Mouse (Mus musculus): ENCODE measurements around the gene Gm49711. TPM values are rescaled to one million over a fixed set of nuclear protein-coding genes. Genes with fewer than 3 reads are reported as not detected.
"Not testable (repeated sequence)": the region's sequence is repeated elsewhere in the genome, so short reads cannot be mapped to it uniquely, and the experiment has no call there.

Gm49711 gene
- polyA plus RNA-seq, 1 experiment, result 0.08 TPM

DNA sequence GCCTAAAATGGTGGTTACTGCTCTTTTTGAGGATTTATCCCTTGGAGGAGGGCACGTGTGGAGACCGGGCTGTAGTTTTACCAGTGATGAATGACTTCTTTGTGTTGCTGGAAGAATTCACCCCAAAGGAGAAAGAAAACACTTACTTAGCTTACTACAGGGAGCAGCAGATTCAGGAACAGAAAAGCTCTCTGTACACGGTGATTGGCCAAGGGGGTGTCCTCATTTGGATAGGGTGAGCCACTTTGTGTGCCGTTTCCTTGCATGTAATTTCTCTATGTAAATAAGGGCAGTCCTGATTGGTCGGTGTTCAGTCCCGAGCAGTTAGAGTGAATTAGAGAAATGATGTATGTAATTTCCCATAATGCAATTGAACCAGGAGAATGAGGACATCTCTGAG lies 137.0 kb downstream of the Gm49711 start:
- no peak overlapping the region for H3K27ac ChIP-seq (ENCODE audit: insufficient read depth, low read length)
- TF ChIP-seq CTCF (IDR thresholded peaks at IDR 0.05; ENCODE audit: extremely low read depth, insufficient read depth, low read length) (no peak), POLR2A (IDR thresholded peaks at IDR 0.05; ENCODE audit: extremely low read depth, insufficient read depth, low read length) (no peak)
- H3K4me1 ChIP-seq (ENCODE audit: control insufficient read depth, insufficient read depth, low read length), result no peaks in the 10 kb centered on the region; the same call in 1 of the 2 replicates
- no peak overlapping the region for H3K4me3 ChIP-seq (ENCODE audit: insufficient read depth, low read length)

DNA sequence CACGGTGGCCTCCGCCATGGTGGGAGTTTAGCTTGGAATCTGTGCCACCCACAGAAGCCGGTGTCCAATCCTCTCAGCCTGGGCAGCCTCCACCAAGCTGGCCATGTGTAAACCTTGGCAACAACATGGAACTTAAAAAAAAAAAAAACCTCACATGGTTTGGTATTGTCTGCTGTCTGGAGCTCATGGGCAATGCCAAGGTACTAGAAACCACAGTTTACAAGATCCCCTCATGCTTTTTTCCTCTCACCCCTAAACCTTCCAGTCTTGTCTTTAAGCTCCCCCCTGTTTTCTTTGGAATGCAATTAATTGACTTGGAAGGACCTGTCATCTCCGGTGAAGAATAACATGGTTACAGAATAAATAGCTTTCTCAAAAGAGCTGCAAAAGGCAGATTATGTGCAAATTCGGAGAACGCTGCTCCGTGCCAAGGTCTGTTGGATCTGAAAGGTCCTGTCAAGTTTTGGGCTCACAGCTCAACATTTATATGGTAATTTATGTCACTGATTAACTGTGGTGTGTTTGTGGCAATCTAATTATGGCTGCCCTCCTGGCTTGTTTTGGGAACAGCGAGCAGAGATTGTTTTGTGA lies 138.7 kb downstream of the Gm49711 start:
- Histone ChIP-seq H3K27ac (ENCODE audit: insufficient read depth, low read length) (no peak overlapping the region), H3K4me3 (ENCODE audit: insufficient read depth, low read length) (no peak overlapping the region), H3K4me1 (ENCODE audit: control insufficient read depth, insufficient read depth, low read length) (no peaks in the 10 kb centered on the region; the same call in 1 of the 2 replicates)
- TF ChIP-seq POLR2A (IDR thresholded peaks at IDR 0.05; ENCODE audit: extremely low read depth, insufficient read depth, low read length), result no peak
- TF ChIP-seq CTCF (IDR thresholded peaks at IDR 0.05; ENCODE audit: extremely low read depth, insufficient read depth, low read length), result no peak

DNA sequence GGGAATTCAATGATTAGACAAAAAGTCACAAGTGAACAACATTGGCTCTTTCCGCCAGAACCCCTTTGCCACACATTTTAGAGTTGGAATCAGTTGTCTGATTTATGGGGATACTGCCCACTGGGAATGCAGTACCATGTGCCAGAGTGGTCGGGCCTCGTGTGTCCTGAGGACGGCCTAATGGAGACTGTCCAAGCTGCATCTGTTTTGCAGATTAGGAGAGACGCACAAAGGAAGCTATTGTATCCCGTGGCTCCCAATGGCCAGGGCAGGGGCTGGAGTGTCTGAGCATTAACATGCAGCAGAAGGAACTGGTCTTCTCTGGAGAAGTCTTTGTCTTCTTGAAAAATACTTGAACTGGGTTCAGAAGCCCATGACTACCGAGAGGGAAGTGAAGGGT lies 142.5 kb downstream of the Gm49711 start:
- H3K4me3 ChIP-seq (ENCODE audit: insufficient read depth, low read length), result no peak overlapping the region
- no peak for TF ChIP-seq POLR2A (IDR thresholded peaks at IDR 0.05; ENCODE audit: extremely low read depth, insufficient read depth, low read length)
- TF ChIP-seq CTCF (IDR thresholded peaks at IDR 0.05; ENCODE audit: extremely low read depth, insufficient read depth, low read length), result no peak
- no peak overlapping the region for H3K27ac ChIP-seq (ENCODE audit: insufficient read depth, low read length)
- no peaks in the 10 kb centered on the region; the same call in 1 of the 2 replicates for H3K4me1 ChIP-seq (ENCODE audit: control insufficient read depth, insufficient read depth, low read length)

DNA sequence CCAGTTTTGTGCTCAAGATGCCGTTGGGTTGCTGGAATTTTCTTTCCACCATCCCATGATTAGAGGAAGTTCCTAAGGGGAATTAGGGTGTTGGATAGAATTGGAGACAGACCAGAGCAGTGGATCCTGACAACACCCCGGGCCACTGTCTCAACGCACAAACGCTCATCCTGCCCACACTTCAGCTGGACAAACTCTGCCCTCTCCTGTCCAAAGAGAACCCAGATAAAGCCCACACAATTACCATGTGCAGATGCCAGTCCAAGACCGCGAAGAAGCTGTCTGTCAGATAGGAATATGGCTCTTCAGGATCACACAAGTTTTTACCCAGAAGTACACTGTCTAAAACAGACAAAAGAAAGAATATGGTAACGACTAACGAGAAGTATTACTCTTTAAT lies 145.5 kb downstream of the Gm49711 start:
- Histone ChIP-seq H3K4me3 (ENCODE audit: insufficient read depth, low read length) (no peak overlapping the region), H3K27ac (ENCODE audit: insufficient read depth, low read length) (no peak overlapping the region), H3K4me1 (ENCODE audit: control insufficient read depth, insufficient read depth, low read length) (no peaks in the 10 kb centered on the region)
- 0 out of 2 replicates have a peak, but pooled peaks have one; percentile 11 for TF ChIP-seq CTCF (IDR thresholded peaks at IDR 0.05; ENCODE audit: extremely low read depth, insufficient read depth, low read length)
- no peak for TF ChIP-seq POLR2A (IDR thresholded peaks at IDR 0.05; ENCODE audit: extremely low read depth, insufficient read depth, low read length)

DNA sequence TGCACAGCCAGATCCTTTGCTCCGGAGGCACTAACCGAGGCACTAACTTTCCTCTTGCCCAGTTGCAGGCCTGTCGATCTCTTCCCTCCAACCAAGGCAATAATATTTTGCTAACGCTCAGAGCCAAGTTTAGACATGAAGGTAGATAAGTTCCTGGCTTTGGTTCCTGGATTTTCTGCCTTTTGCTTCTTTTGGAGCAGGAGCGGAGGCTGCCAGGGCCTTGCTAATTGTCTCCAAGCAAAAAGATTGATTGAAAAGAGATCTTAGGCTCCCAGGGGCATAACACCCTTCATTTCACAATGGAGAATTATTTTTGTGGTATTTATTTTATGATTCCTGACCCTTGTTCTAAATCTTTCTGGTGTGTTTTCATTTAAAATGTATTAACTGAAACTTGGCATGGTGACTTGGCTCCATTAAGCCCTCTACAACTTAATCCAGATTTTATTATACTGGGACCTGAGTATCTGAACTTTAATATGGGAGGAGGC lies 151.2 kb downstream of the Gm49711 start:
- TF ChIP-seq POLR2A (IDR thresholded peaks at IDR 0.05; ENCODE audit: extremely low read depth, insufficient read depth, low read length) (no peak), CTCF (IDR thresholded peaks at IDR 0.05; ENCODE audit: extremely low read depth, insufficient read depth, low read length) (no peak)
- no peak overlapping the region for H3K4me3 ChIP-seq (ENCODE audit: insufficient read depth, low read length)
- no peak overlapping the region for H3K27ac ChIP-seq (ENCODE audit: insufficient read depth, low read length)
- no peaks in the 10 kb centered on the region for H3K4me1 ChIP-seq (ENCODE audit: control insufficient read depth, insufficient read depth, low read length)

DNA sequence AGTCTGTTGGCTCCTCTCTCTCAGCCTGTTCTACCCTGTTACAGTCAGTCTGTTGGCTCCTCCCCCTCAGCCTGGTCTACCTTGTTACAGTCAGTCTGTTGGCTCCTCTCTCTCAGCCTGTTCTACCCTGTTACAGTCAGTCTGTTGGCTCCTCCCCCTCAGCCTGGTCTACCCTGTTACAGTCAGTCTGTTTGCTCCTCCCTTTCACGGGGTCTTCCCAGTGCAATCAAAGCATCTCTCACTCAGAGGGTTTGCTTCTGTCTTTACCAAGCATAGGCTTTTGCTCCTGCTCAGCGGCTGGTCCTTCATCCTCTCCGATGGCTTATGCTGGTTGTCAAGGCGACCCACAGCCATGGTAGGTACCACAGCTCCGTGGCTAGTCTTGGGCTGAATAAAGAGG lies 152.2 kb downstream of the Gm49711 start:
- H3K4me3 ChIP-seq (ENCODE audit: insufficient read depth, low read length); H3K4me1 ChIP-seq (ENCODE audit: control insufficient read depth, insufficient read depth, low read length); H3K27ac ChIP-seq (ENCODE audit: insufficient read depth, low read length): not testable (repeated sequence)

DNA sequence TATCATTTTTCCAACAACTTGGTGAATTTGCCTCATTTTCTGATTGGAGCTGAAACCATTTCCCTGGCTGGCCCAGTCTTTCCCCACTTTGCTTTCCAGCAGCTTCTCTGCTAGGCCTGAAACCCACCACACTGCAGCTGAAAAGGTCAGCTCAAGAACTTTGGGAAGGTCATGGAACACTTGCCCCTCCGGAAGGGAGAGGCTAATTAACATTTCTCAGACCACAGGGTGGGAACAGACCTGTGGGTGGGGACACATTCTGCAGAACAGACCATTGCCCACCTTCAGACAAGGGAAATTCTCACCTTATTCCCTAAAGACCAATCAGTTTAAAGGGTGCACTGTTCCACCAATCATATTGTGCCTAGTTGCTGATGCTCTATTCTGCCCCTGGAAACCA lies 155.8 kb downstream of the Gm49711 start:
- not testable (repeated sequence) for H3K4me3 ChIP-seq (ENCODE audit: insufficient read depth, low read length); H3K27ac ChIP-seq (ENCODE audit: insufficient read depth, low read length); H3K4me1 ChIP-seq (ENCODE audit: control insufficient read depth, insufficient read depth, low read length)

DNA sequence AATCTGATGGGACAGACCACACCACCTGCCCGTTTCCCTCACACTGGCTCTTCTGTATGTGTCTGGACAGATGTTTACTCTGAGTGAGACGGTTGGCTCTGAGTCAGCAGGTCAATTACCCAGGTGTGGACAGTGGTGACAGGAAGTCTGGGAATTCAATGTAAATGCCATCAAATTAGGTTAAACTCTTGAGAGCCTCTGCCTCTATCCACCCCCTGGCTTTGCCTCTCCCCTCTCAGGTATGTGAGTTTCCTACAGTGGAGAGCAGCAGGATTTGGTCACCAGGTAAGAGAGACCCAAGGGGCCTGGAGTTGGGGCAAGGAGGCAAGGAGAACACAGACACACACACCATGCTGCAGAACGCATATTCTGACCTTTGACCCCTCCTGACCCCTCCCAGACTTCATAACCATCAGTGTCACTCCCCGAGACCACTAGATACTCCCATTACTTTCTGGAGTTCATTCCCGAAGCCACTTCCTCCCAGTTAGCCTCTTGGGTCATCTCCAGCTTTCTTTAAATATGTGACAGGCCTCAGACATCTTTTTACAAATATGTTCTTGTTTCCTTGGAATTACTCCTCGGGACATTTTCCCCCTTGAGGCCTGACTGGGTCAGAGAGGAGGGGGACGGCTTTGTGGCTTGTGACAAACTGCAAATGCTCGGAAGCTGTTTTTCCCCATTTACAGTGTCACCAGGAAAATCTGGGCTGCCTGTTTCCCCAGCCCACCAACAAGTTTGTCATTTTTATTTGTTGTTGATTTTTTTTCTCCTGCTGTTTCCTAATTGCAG lies 157.7 kb downstream of the Gm49711 start:
- H3K27ac ChIP-seq (ENCODE audit: insufficient read depth, low read length), result no peak overlapping the region
- no peak for TF ChIP-seq CTCF (IDR thresholded peaks at IDR 0.05; ENCODE audit: extremely low read depth, insufficient read depth, low read length)
- TF ChIP-seq POLR2A (IDR thresholded peaks at IDR 0.05; ENCODE audit: extremely low read depth, insufficient read depth, low read length), result no peak
- no peak overlapping the region for H3K4me3 ChIP-seq (ENCODE audit: insufficient read depth, low read length)
- H3K4me1 ChIP-seq (ENCODE audit: control insufficient read depth, insufficient read depth, low read length), result no peaks in the 10 kb centered on the region

DNA sequence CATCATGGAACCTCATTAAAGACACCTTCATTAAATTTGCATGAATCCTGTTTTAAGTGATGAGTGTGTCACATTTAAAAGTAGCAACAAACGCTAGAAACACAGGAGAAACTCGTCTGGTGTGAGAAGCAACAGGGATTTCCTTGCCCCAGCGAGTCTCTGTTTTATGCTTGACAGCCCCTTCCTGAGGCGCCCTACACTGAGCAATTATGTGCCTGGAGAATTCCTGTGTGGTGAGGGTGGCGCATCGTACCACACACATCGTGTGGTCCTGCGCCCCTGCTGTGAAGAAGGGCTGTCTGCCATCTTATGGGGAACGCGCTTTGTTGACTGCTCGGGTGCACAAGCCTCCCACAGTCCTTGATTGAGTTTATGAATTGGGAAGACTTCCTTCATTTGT lies 162.6 kb downstream of the Gm49711 start:
- TF ChIP-seq CTCF (IDR thresholded peaks at IDR 0.05; ENCODE audit: extremely low read depth, insufficient read depth, low read length), result no peak
- TF ChIP-seq POLR2A (IDR thresholded peaks at IDR 0.05; ENCODE audit: extremely low read depth, insufficient read depth, low read length), result no peak
- Histone ChIP-seq H3K4me1 (ENCODE audit: control insufficient read depth, insufficient read depth, low read length) (no peaks in the 10 kb centered on the region), H3K27ac (ENCODE audit: insufficient read depth, low read length) (no peak overlapping the region), H3K4me3 (ENCODE audit: insufficient read depth, low read length) (no peak overlapping the region)

DNA sequence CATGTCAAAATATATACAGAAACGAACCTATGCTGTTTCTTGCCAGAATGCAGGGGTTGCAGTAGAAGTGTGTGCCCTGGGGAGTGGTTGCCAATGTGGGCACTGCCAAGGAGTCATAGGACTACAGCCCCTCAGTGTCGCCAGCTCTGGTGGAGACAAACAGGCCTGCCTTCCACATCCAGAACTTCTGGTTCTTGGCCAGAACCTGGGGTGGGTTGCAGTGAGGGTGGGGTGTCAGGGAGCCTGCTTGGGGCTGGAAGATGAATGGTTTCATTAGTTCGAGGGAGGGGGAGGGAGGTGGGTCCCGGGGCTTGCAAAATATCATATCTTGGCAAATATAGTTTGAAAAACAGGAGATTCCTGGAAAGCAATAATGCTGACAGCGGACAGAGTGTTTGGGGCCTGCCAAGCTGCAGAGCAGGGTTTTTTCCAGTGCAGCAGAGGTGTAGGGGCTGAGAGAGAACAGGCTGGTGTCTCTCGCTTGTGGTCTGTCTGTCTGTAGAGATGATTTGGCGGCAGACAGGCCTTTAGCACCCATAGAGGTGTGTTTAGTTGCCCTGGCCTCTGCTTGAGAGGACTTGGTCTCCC lies 170.3 kb downstream of the Gm49711 start:
- Histone ChIP-seq H3K27ac (ENCODE audit: insufficient read depth, low read length) (no peak overlapping the region), H3K4me1 (ENCODE audit: control insufficient read depth, insufficient read depth, low read length) (no peaks in the 10 kb centered on the region), H3K4me3 (ENCODE audit: insufficient read depth, low read length) (no peak overlapping the region)
- TF ChIP-seq POLR2A (IDR thresholded peaks at IDR 0.05; ENCODE audit: extremely low read depth, insufficient read depth, low read length) (no peak), CTCF (IDR thresholded peaks at IDR 0.05; ENCODE audit: extremely low read depth, insufficient read depth, low read length) (no peak)

Data from cortical plate, adult 2 months (tissue).